Mouse (Mus musculus) megakaryocyte, embryonic 14.5 days (primary cell): ENCODE measurements around the gene Nptn. TPM values are rescaled to one million over a fixed set of nuclear protein-coding genes. Genes with fewer than 3 reads are reported as not detected.

ENCODE experiments used
- H3K27me3 ChIP-seq: replicated peaks from 2 replicates; pipeline ENCODE3; 2012; ENCODE audit warnings: inconsistent platforms
- H3K36me3 ChIP-seq: replicated peaks from 2 replicates; pipeline ENCODE3; 2012; ENCODE audit warnings: low read length, inconsistent platforms, mixed read lengths
- H3K4me1 ChIP-seq: 2 replicates; pipeline ENCODE4 v1.6.1; 2012; ENCODE audit warnings: inconsistent platforms
- H3K4me3 ChIP-seq: replicated peaks from 2 replicates; pipeline ENCODE3; 2012; ENCODE audit warnings: moderate library complexity, mild to moderate bottlenecking, inconsistent platforms
- H3K9me3 ChIP-seq: 2 replicates; pipeline ENCODE4 v1.6.1; 2012; ENCODE audit warnings: inconsistent platforms
- FLI1 ChIP-seq: IDR thresholded peaks from 2 replicates; pipeline ENCODE4 v1.6.1; 2012; ENCODE audit warnings: low read length, inconsistent platforms, mixed read lengths
- GATA1 ChIP-seq: IDR thresholded peaks from 3 replicates; pipeline ENCODE4 v1.6.1; 2012; ENCODE audit warnings: mixed read lengths, low read length, inconsistent platforms, borderline replicate concordance
- polyA plus RNA-seq: library from polyadenylated mRNA; stranded (reverse); fragments of >175 nt; gene quantifications from 2 replicates; pipeline ENCODE4 v1.2.3, GENCODE M21; 2012; ENCODE audit warnings: low replicate concordance; ENCODE audit not compliant: insufficient read depth

Gene Nptn
- polyA plus RNA-seq, 1 experiment, result 377 TPM

GRCm38 (mm10) chr9:58665492-58665891 lies 83.5 kb downstream of the Nptn start:
- no peaks in the 10 kb centered on the region for H3K27me3 ChIP-seq
- H3K4me1 ChIP-seq, result no peaks in the 10 kb centered on the region
- H3K36me3 ChIP-seq, result peaks cover 73% of the 10 kb centered on the region
- no peak for TF ChIP-seq GATA1
- no peak for TF ChIP-seq FLI1
- H3K4me3 ChIP-seq, result no peak overlapping the region
- no peaks in the 10 kb centered on the region for H3K9me3 ChIP-seq

GRCm38 (mm10) chr9:58666191-58666590 lies 84.2 kb downstream of the Nptn start:
- Histone ChIP-seq H3K9me3 (no peaks in the 10 kb centered on the region), H3K4me1 (no peaks in the 10 kb centered on the region), H3K36me3 (peaks cover 66% of the 10 kb centered on the region), H3K27me3 (no peaks in the 10 kb centered on the region), H3K4me3 (no peak overlapping the region)
- TF ChIP-seq FLI1, result no peak
- TF ChIP-seq GATA1, result no peak

- no peak overlapping the region for H3K4me3 ChIP-seq
- H3K9me3 ChIP-seq, result no peaks in the 10 kb centered on the region
- H3K27me3 ChIP-seq, result no peaks in the 10 kb centered on the region
- H3K4me1 ChIP-seq, result no peaks in the 10 kb centered on the region
- no peak for TF ChIP-seq GATA1
- TF ChIP-seq FLI1, result no peak
- H3K36me3 ChIP-seq, result peaks cover 55% of the 10 kb centered on the region
Observed at GRCm38 (mm10) chr9:58667244-58667643, 85.2 kb downstream of the Nptn start.

GRCm38 (mm10) chr9:58668171-58668570 lies 86.1 kb downstream of the Nptn start:
- Histone ChIP-seq H3K4me1 (no peaks in the 10 kb centered on the region), H3K4me3 (no peak overlapping the region), H3K36me3 (peaks cover 46% of the 10 kb centered on the region), H3K27me3 (peaks cover 3% of the 10 kb centered on the region), H3K9me3 (no peaks in the 10 kb centered on the region)
- TF ChIP-seq GATA1 (no peak), FLI1 (no peak)

- TF ChIP-seq GATA1 (no peak), FLI1 (no peak)
- no peak overlapping the region for H3K4me3 ChIP-seq
- H3K36me3 ChIP-seq, result peaks cover 38% of the 10 kb centered on the region
Observed at GRCm38 (mm10) chr9:58669071-58669470, 87.0 kb downstream of the Nptn start.

DNA sequence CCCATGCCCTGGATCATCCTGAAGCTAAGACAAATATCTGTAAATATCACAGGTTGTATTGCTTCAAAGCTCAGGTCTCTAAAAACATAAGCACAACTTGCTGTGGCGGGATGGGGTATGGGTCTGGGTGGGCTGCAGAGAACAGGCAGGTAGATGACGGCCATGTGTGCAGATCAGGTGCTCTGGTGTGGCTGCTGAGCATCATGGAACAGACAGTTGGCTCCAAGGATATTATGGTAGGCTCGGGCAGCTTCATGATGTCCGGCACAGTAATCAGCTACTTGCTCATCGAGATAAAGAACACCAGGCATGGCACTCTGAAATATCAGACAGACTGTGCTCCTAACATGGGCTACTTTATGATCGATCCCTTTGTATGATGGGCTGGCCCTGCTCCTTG lies 87.8 kb downstream of the Nptn start:
- TF ChIP-seq GATA1 (no peak), FLI1 (no peak)
- no peaks in the 10 kb centered on the region for H3K4me1 ChIP-seq
- no peak overlapping the region for H3K4me3 ChIP-seq
- no peaks in the 10 kb centered on the region for H3K9me3 ChIP-seq
- H3K27me3 ChIP-seq, result peaks cover 12% of the 10 kb centered on the region
- H3K36me3 ChIP-seq, result peaks cover 31% of the 10 kb centered on the region

More at GRCm38 (mm10) chr9:58669071-58669470, 87.0 kb downstream of the Nptn start:
- Histone ChIP-seq H3K9me3 (no peaks in the 10 kb centered on the region), H3K27me3 (peaks cover 6% of the 10 kb centered on the region), H3K4me1 (no peaks in the 10 kb centered on the region)

- TF ChIP-seq FLI1 (no peak), GATA1 (no peak)
- Histone ChIP-seq H3K36me3 (peaks cover 9% of the 10 kb centered on the region), H3K9me3 (no peaks in the 10 kb centered on the region), H3K4me3 (no peak overlapping the region), H3K4me1 (no peaks in the 10 kb centered on the region), H3K27me3 (peaks cover 17% of the 10 kb centered on the region)
Observed at GRCm38 (mm10) chr9:58672474-58672873, 90.4 kb downstream of the Nptn start.

DNA sequence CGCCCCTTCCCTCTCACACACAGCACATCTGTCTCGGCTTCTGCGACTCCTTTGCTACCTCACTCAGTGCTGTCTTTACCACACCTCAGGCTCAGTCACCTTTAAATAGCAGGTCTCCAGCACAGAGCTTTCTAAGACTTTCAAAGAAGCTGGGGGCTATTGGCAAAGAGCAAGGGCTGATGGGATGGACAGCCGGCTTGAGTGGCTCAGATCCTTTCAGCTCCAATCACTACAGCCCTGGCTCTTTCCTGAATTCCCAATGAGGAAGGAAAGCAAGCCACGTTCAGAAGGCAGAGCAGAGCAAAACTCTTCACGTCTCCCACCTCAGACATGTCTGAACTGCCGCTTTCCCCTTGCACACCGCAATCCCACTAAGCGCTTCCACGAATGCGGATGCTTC lies 92.7 kb downstream of the Nptn start:
- no peak overlapping the region for H3K4me3 ChIP-seq
- no peak for TF ChIP-seq GATA1
- no peak for TF ChIP-seq FLI1
- peaks cover 18% of the 10 kb centered on the region for H3K27me3 ChIP-seq
- H3K4me1 ChIP-seq, result no peaks in the 10 kb centered on the region
- H3K36me3 ChIP-seq, result no peaks in the 10 kb centered on the region
- H3K9me3 ChIP-seq, result no peaks in the 10 kb centered on the region

- H3K27me3 ChIP-seq, result peaks cover 18% of the 10 kb centered on the region
- H3K4me3 ChIP-seq, result no peak overlapping the region
- TF ChIP-seq GATA1 (no peak), FLI1 (no peak)
Observed at GRCm38 (mm10) chr9:58675371-58675770, 93.3 kb downstream of the Nptn start.

GRCm38 (mm10) chr9:58681411-58681810 lies 99.4 kb downstream of the Nptn start:
- H3K4me1 ChIP-seq, result peaks cover 22% of the 10 kb centered on the region
- no peak for TF ChIP-seq GATA1
- TF ChIP-seq FLI1, result no peak
- H3K36me3 ChIP-seq, result no peaks in the 10 kb centered on the region
- H3K27me3 ChIP-seq, result peaks cover 4% of the 10 kb centered on the region
- no peak overlapping the region for H3K4me3 ChIP-seq
- H3K9me3 ChIP-seq, result no peaks in the 10 kb centered on the region

More at GRCm38 (mm10) chr9:58675371-58675770, 93.3 kb downstream of the Nptn start:
- Histone ChIP-seq H3K9me3 (no peaks in the 10 kb centered on the region), H3K36me3 (no peaks in the 10 kb centered on the region), H3K4me1 (no peaks in the 10 kb centered on the region)

DNA sequence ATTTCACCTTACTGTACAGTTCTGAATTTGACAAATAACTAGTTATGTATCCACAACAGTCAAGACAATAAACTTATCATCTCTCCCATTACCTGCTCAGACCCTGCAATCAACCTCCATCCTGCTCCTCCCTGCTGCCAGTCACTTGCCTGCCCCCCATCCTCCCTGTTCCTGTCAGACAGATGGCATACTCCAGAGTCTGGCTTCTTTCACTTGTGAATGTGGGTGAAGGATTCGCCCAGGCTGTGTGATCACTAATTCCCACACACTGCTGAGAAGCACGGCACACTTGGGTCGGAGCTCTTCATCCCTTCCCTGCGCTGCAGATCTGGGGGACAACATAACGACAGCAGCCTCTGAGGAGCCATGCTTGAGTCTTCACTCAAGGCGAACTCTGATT lies 100.1 kb downstream of the Nptn start:
- H3K4me1 ChIP-seq, result peaks cover 25% of the 10 kb centered on the region

More for the DNA sequence above, 100.1 kb downstream of the Nptn start:
- H3K27me3 ChIP-seq, result peaks cover 4% of the 10 kb centered on the region
- no peak overlapping the region for H3K4me3 ChIP-seq
- TF ChIP-seq GATA1, result no peak
- no peak for TF ChIP-seq FLI1
- H3K36me3 ChIP-seq, result no peaks in the 10 kb centered on the region
- H3K9me3 ChIP-seq, result no peaks in the 10 kb centered on the region
